ENCODE assay signal across 2 mouse cellular contexts in the genomic region with DNA sequence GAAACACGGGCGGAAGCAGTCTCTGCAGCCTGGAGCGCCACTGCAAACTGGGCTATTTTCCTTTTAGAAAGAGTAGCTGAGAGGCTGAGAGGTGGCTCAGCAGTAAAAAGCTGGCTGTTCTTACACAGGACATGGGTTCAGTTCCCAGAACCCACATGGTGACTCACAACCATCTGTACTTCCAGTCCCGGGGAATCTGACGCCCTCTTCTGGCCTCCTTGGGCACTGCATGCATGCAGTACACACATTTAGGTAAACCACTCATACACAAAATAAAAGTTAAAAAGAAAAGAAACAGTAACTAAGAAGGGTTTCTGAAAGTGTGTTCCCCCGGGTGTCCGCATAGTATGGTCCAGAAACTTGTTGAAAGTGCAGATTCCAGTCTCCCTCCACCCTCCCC.
TF ChIP-seq lines count a peak whose summit lies in the region.

No protein-coding gene starts in this region.

TF ChIP-seq in CH12.LX, 34 proteins besides CTCF, POLR2A, EP300 and RAD21:
- no peak for TF ChIP-seq PAX5 (IDR thresholded peaks at IDR 0.05; ENCODE audit: low read length)
- TF ChIP-seq JUN (IDR thresholded peaks at IDR 0.05; ENCODE audit: insufficient read depth, low read depth, low read length) = no peak
- no peak for TF ChIP-seq MYC (IDR thresholded peaks at IDR 0.05; ENCODE audit: low read depth, low read length)
- TF ChIP-seq NELFE (IDR thresholded peaks at IDR 0.05; ENCODE audit: low read depth, low read length) = no peak
- no peak for TF ChIP-seq USF1 (IDR thresholded peaks at IDR 0.05; ENCODE audit: low read depth, low read length)
- TF ChIP-seq CHD1 (IDR thresholded peaks at IDR 0.05; ENCODE audit: low read depth, low read length) = no peak
- TF ChIP-seq SIN3A (IDR thresholded peaks at IDR 0.05; ENCODE audit: low read length) = no peak
- no peak for TF ChIP-seq TBP (conservative IDR thresholded peaks at IDR 0.05; ENCODE audit: low read depth, low read length)
- TF ChIP-seq NRF1 (IDR thresholded peaks at IDR 0.05; ENCODE audit: low read depth, low read length) = no peak
- TF ChIP-seq HCFC1 (IDR thresholded peaks at IDR 0.05; ENCODE audit: low read depth, low read length) = no peak
- no peak for TF ChIP-seq MAFK (IDR thresholded peaks at IDR 0.05; ENCODE audit: insufficient replicate concordance, low read length)
- no peak for TF ChIP-seq ELF1 (IDR thresholded peaks at IDR 0.05; ENCODE audit: low read depth, low read length)
- no peak for TF ChIP-seq ZNF384 (IDR thresholded peaks at IDR 0.05; ENCODE audit: low read depth, low read length)
- no peak for TF ChIP-seq RCOR1 (conservative IDR thresholded peaks at IDR 0.05; ENCODE audit: low read depth, low read length)
- no peak for TF ChIP-seq GABPA (IDR thresholded peaks at IDR 0.05; ENCODE audit: insufficient replicate concordance, low read depth, low read length)

TF ChIP-seq in MEL, 35 proteins besides CTCF, POLR2A, EP300 and RAD21:
- no peak for TF ChIP-seq GATA1 (IDR thresholded peaks at IDR 0.05; ENCODE audit: low read depth, low read length)
- peak; percentile 53 for TF ChIP-seq SMC3 (IDR thresholded peaks at IDR 0.05; ENCODE audit: low read depth, low read length)
- TF ChIP-seq NELFE (IDR thresholded peaks at IDR 0.05; ENCODE audit: low read depth, low read length) = no peak
- TF ChIP-seq RCOR1 (IDR thresholded peaks at IDR 0.05; ENCODE audit: low read depth, low read length) = no peak
- no peak for TF ChIP-seq TCF12 (IDR thresholded peaks at IDR 0.05; ENCODE audit: low read depth, low read length)
- no peak for TF ChIP-seq MYC (IDR thresholded peaks at IDR 0.05; ENCODE audit: low read depth, low read length)
- TF ChIP-seq HCFC1 (IDR thresholded peaks at IDR 0.05; ENCODE audit: low read depth, low read length) = no peak
- TF ChIP-seq TAL1 (IDR thresholded peaks at IDR 0.05; ENCODE audit: low read length) = no peak
- no peak for TF ChIP-seq POLR2AphosphoS5 (IDR thresholded peaks at IDR 0.05; ENCODE audit: borderline replicate concordance, low read depth, low read length)
- TF ChIP-seq ZC3H11A (IDR thresholded peaks at IDR 0.05; ENCODE audit: low read depth, low read length) = peak; percentile 19; the same call in 1 of the 2 replicates
